In genomic region chr10:70230352-70230751, GRCm38 (mm10) we compare ENCODE assay signal across 24 mouse cellular contexts. TPM values are rescaled to one million over a fixed set of nuclear protein-coding genes. Genes with fewer than 3 reads are reported as not detected.
DNase-seq lines count a peak whose midpoint lies in the region; ATAC-seq lines count a peak whose summit lies in the region.
"Had no signal": no experiment of that assay in that cellular context is flagged by ENCODE, and none has a peak within 500 bp of the region (broad histone marks: within the 10 kb centered on the region; RNA-seq: fewer than 3 reads in every experiment).

No protein-coding gene starts in this region.

- DNase-seq in fat pad, adult 2 months (ENCODE audit: extremely low read depth, low read depth, low spot score) = peak; percentile 40
- DNase-seq in gastrocnemius, adult 18-20 months (ENCODE audit: low spot score) = peak; percentile 81
- DNase-seq in gastrocnemius, postnatal 25 days = peak; percentile 75
- DNase-seq in heart, postnatal 4 days = peak; percentile 19
- no peak for DNase-seq in left cerebral cortex, postnatal 10 days (ENCODE audit: extremely low spot score in 1 of 2, low spot score in 2 of 2)
- DNase-seq in lung, postnatal 14 days = no peak
- DNase-seq: adrenal gland, postnatal 25 days; B cell, adult 2 months; cerebellum, adult 18-20 months; kidney, adult 11 months; kidney, postnatal 36 days; layer of hippocampus, postnatal 36 days; liver, embryonic 13.5 days; lung, adult 18-20 months; right cerebral cortex, postnatal 25 days; spleen, adult 18-20 months; thymus, postnatal 14 days had no signal

- ATAC-seq in inflammation-experienced regulatory T-cells, adult 6 months = no peak
- ATAC-seq: lung, postnatal 0 days; midbrain, embryonic 13.5 days had no signal

- intact Hi-C loops in left cerebral cortex, postnatal 10 days (cut with DNase I) = no loop called here

RNA-seq across cellular contexts. Expression of gene Slc16a9, which starts 14.5 kb away (rescaled TPM):
- 10 to 100 TPM in 1 of 2 experiments, 1 to 10 TPM in 1; 9.1 to 10.2 TPM for total RNA-seq in gastrocnemius, adult 18-20 months (2021)
- total RNA-seq in gastrocnemius, postnatal 25 days (2021) = 1 to 10 TPM; 2.8 to 8.5 TPM
- total RNA-seq in heart, postnatal 4 days (2021) = 1 to 10 TPM; 1.4 to 1.9 TPM
- not detected for polyA plus RNA-seq in inflammation-experienced regulatory T-cells, adult 6 months (2017; shearing (Covaris generic))
- 1 to 10 TPM; 4.4 to 5.0 TPM for total RNA-seq in left cerebral cortex, postnatal 10 days (2021)
- total RNA-seq: megakaryocyte-erythroid progenitor cell, adult 5-6 weeks had no signal

RNA-seq across cellular contexts. Expression of gene Mrln, which starts 25.9 kb away (rescaled TPM):
- 100 to 1,000 TPM; 203 to 226 TPM for total RNA-seq in gastrocnemius, adult 18-20 months (2021)
- total RNA-seq in gastrocnemius, postnatal 25 days (2021) = 100 to 1,000 TPM; 128 to 177 TPM
- under 1 TPM; 0.71 to 0.92 TPM for total RNA-seq in heart, postnatal 4 days (2021)
- polyA plus RNA-seq in inflammation-experienced regulatory T-cells, adult 6 months (2017; shearing (Covaris generic)) = not detected
- total RNA-seq in left cerebral cortex, postnatal 10 days (2021) = not detected
- total RNA-seq: adrenal gland, postnatal 25 days; common myeloid progenitor, adult 5-6 weeks; hematopoietic stem cell, adult 5-6 weeks; megakaryocyte-erythroid progenitor cell, adult 5-6 weeks had no signal
- polyA plus RNA-seq: macrophage; midbrain, embryonic 13.5 days had no signal

Comparison
In these comparisons a context has a peak if more than half of its experiments do, and no peak if none do; other contexts are left out.
1. DNase-seq: peak in fat pad, adult 2 months (single experiment), gastrocnemius, adult 18-20 months (single experiment), gastrocnemius, postnatal 25 days (single experiment) and heart, postnatal 4 days (single experiment); none in left cerebral cortex, postnatal 10 days (0 of 2) and lung, postnatal 14 days (single experiment).
2. RNA of gene Mrln, which starts 25.9 kb away (total RNA-seq): 203 to 226 TPM in gastrocnemius, adult 18-20 months and 128 to 177 TPM in gastrocnemius, postnatal 25 days; 0.71 to 0.92 TPM in heart, postnatal 4 days and not detected in left cerebral cortex, postnatal 10 days; every median in the first group is over 10 times any median in the second.